Comparison of ENCODE assay signal across 11 mouse cellular contexts in the genomic region with DNA sequence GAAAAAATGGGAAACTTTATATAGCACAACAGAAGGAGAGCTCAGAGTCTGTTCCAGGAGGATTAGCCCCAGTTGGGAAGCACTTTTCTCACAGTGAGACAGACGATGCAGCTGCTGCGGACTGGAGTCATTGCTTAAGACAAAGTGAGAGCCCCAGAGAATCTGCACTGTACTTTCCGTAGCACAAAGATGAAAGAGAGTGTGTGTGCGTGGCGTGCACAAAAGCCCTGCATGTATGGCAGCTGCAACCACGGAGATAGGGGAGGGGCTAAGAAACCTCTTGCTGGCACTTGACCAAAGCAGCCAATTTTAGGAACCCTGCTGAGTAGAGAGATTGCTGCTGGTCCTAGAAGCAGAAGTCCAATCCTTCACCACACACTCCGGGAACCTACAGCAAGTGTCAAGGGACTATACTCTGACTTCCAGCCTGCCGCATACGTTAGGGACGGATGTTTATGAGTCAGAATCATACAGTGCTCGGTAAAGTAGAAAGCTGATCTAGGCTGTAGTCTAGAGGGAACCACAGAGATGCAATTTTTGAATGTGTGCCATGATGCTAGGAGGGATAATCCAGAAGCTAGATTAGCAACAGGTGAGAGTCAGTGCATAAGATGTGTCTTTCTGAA. TPM values are rescaled to one million over a fixed set of nuclear protein-coding genes. Genes with fewer than 3 reads are reported as not detected.
DNase-seq lines count a peak whose midpoint lies in the region; ATAC-seq lines count a peak whose summit lies in the region.
"Had no signal": no experiment of that assay in that cellular context is flagged by ENCODE, and none has a peak within 500 bp of the region (broad histone marks: within the 10 kb centered on the region; RNA-seq: fewer than 3 reads in every experiment).

No protein-coding gene starts in this region.

- 0 out of 2 replicates have a peak overlapping the region, but pooled peaks have one; percentile 31 for H3K27ac ChIP-seq in forebrain, embryonic 13.5 days
- H3K27ac ChIP-seq in neural tube, embryonic 15.5 days (replicated peaks) = no peak overlapping the region

- no peaks in the 10 kb centered on the region for H3K36me3 ChIP-seq in forebrain, embryonic 13.5 days (ENCODE audit: poor library complexity, severe bottlenecking)
- no peaks in the 10 kb centered on the region for H3K36me3 ChIP-seq in neural tube, embryonic 15.5 days

- no peaks in the 10 kb centered on the region for H3K27me3 ChIP-seq in forebrain, embryonic 13.5 days
- no peaks in the 10 kb centered on the region for H3K27me3 ChIP-seq in neural tube, embryonic 15.5 days (replicated peaks)

- no peak overlapping the region for H3K4me3 ChIP-seq in forebrain, embryonic 13.5 days
- no peak overlapping the region for H3K4me3 ChIP-seq in neural tube, embryonic 15.5 days (replicated peaks)

- DNase-seq in frontal cortex, postnatal 25 days (ENCODE audit: low spot score in 2 of 2) = no peak
- peak; percentile 29 to 78 for DNase-seq in left cerebral cortex, postnatal 25 days (ENCODE audit: low spot score in 2 of 2)
- DNase-seq in ovary, postnatal 14 days (ENCODE audit: low spot score) = no peak
- DNase-seq in layer of hippocampus, adult 9-10 months (ENCODE audit: low spot score) = no peak
- DNase-seq in urinary bladder, postnatal 10 days (ENCODE audit: low spot score) = no peak
- DNase-seq: B cell, adult 2 months; heart, postnatal 14 days; kidney, postnatal 4 days had no signal

- H3K9me3 ChIP-seq in forebrain, embryonic 13.5 days (replicated peaks) = no peaks in the 10 kb centered on the region
- no peaks in the 10 kb centered on the region for H3K9me3 ChIP-seq in neural tube, embryonic 15.5 days (replicated peaks)

- peaks cover 12% of the 10 kb centered on the region for H3K4me1 ChIP-seq in forebrain, embryonic 13.5 days
- H3K4me1 ChIP-seq in neural tube, embryonic 15.5 days = peaks cover 8% of the 10 kb centered on the region; the same call in 1 of the 2 replicates

- intact Hi-C loops in left cerebral cortex, postnatal 25 days (cut with DNase I) = no loop called here

- peak overlapping the region; percentile 16; the same call in 1 of the 2 replicates for H3K9ac ChIP-seq in forebrain, embryonic 13.5 days
- H3K9ac ChIP-seq in neural tube, embryonic 15.5 days (replicated peaks) = no peak overlapping the region

- WGBS in forebrain, embryonic 13.5 days = 33% methylated on average over 11 of the region's 11 CpGs
- 39% methylated on average over 11 of the region's 11 CpGs for WGBS in neural tube, embryonic 15.5 days

- peak overlapping the region; percentile 42 for H3K4me2 ChIP-seq in forebrain, embryonic 13.5 days
- peak overlapping the region; percentile 43 for H3K4me2 ChIP-seq in neural tube, embryonic 15.5 days

- peak; percentile 89 for ATAC-seq in frontal cortex, adult (ENCODE audit: low TSS enrichment)
- peak; percentile 72; the same call in 1 of the 2 replicates for ATAC-seq in forebrain, embryonic 13.5 days
- ATAC-seq in neural tube, embryonic 15.5 days (ENCODE audit: low FRiP score) = no peak

RNA-seq across cellular contexts. Expression of gene Nav3, which starts 21.8 kb away (rescaled TPM):
- 11.2 and 13.2 TPM in 2 replicates for polyA plus RNA-seq in forebrain, embryonic 13.5 days (2015; fragmentation: Nextera tagmentation; extraction: Ambion mirVana)
- total RNA-seq in left cerebral cortex, postnatal 25 days (2021) = 100 to 1,000 TPM; 167 to 170 TPM
- polyA plus RNA-seq in neural tube, embryonic 15.5 days (2015; fragmentation: Nextera tagmentation; extraction: Ambion mirVana) = 20.5 and 24.3 TPM in 2 replicates

Comparison
In these comparisons a context has a peak if more than half of its experiments do, and no peak if none do; other contexts are left out.
1. DNase-seq: peak in left cerebral cortex, postnatal 25 days (2 of 2); none in frontal cortex, postnatal 25 days (0 of 2), ovary, postnatal 14 days (single experiment), layer of hippocampus, adult 9-10 months (single experiment) and urinary bladder, postnatal 10 days (single experiment).